Mouse (Mus musculus): ENCODE results near the gene Btbd19. TPM values are rescaled to one million over a fixed set of nuclear protein-coding genes. Genes with fewer than 3 reads are reported as not detected.

Gene Btbd19
- total and polyA plus RNA-seq, 2 experiments from 2014 or later = 5.4 to 7.8 TPM

DNA sequence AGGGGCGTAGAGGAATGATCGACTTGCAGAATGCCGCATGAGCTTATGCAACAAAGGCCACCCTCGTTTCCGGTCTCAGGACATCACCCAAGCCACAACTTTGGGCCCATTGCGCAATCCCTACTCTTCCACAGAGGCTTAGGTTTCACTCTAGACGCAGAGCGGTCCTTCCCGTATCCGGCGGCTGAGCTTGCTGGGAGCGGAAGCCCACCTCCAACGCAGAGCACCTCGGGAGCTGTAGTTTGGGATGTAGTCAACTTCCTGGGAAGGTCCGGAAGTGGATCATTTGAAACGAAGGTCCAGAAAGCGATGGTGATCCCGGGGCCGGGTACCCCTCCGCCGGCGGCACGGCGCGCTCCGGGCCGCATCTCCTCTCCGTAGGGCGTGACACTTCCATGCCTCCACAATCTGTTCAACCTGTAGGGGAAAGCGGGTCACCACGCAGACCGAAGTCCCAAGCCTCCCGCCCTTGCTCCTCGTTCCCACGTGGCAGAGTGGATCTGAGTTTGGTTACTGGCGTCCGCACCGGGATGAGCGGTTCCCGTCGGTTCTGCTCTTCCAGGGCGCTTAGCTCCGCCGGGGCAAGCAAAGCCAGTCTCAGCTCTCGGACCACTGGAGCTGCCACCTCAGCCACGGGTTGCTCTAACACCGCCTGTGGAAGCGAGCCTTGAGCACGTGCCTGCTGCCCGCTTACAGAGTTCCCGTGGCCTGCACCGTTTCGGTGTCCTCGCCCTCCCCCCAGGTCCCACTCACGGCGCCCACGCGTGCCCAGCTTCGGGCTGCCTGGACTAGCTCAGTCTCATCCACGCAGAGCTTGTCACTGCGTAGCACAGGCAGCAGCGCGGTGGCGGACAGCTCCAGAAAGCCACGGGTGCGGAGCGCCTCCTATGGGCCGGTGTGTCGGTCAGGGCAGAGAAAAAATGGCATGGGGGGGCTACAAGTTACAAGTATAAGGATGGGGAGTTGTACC lies 4.8 kb downstream of the Btbd19 start:
- peak; percentile 91 for TF ChIP-seq CTCF (IDR thresholded peaks at IDR 0.05; ENCODE audit: low read depth)
- Histone ChIP-seq H3K4me3 (ENCODE audit: low read length) (peak overlapping the region; percentile 61), H3K9me3 (ENCODE audit: low read length) (no peaks in the 10 kb centered on the region), H3K4me2 (ENCODE audit: low read depth, low read length) (peak overlapping the region; percentile 98), H3K27me3 (ENCODE audit: insufficient read depth, low read length) (no peaks in the 10 kb centered on the region), H3K4me1 (ENCODE audit: insufficient read depth, low read length) (peaks cover 7% of the 10 kb centered on the region), H3K9ac (replicated peaks; ENCODE audit: low read length) (peak overlapping the region; percentile 69), H3K36me3 (ENCODE audit: insufficient read depth, low read length) (no peaks in the 10 kb centered on the region), H3K27ac (peak overlapping the region; percentile 92)
- WGBS = under 1% methylated on average over 69 of the region's 69 CpGs
- ATAC-seq (peak; percentile 96), DNase-seq (ENCODE audit: low spot score) (peak; percentile 97)

DNA sequence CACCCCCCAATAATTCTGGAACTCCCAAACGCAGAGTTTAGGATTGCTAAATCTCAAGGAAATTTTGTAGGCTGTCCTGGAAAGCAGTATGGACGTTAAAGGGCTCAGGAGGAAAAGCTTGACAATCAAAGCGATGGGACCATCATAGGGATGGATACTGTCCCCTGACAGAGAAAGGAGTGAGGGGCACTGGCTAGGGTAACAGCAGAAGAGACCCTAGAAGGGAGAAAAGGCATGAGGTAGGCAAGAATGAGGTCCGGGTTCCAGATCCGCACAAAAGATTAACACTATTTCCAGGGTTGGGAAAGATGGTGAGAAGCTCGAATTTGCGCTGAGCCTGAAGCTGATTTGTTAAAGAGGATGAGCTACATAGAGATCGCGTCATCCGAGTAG lies 5.5 kb downstream of the Btbd19 start:
- WGBS = 4% methylated on average over 10 of the region's 10 CpGs

DNA sequence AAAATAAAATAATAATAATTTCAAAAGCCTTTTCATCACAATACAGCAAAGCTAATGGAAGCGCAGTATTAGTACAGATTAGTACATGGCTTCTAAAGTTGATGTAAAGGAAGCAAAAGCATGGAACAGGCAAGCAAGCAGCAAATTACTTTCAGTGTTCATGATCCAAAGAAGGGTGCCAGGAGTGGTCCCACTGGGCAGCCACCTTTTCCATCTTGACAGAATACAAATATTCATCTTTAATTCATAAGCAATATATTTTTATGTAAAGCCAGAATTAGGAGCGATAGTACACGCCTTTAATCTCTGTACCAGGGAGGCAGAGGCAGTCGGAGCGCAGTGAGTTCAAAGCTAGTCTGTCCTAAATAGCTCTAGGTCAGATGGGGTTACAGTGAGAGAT lies 5.9 kb downstream of the Btbd19 start:
- DNase-seq (ENCODE audit: low spot score) (no peak), ATAC-seq (no peak)
- no peaks in the 10 kb centered on the region for H3K4me1 ChIP-seq (ENCODE audit: insufficient read depth, low read length)
- peak overlapping the region; percentile 92 for H3K27ac ChIP-seq
- no peaks in the 10 kb centered on the region for H3K9me3 ChIP-seq (ENCODE audit: low read length)
- peak overlapping the region; percentile 98 for H3K4me2 ChIP-seq (ENCODE audit: low read depth, low read length)
- 80% methylated on average over 5 of the region's 5 CpGs for WGBS
- no peak for TF ChIP-seq CTCF (IDR thresholded peaks at IDR 0.05; ENCODE audit: low read depth)
- peak overlapping the region; percentile 69 for H3K9ac ChIP-seq (replicated peaks; ENCODE audit: low read length)
- peak overlapping the region; percentile 61 for H3K4me3 ChIP-seq (ENCODE audit: low read length)
- H3K36me3 ChIP-seq (ENCODE audit: insufficient read depth, low read length) = peaks cover 5% of the 10 kb centered on the region; the same call in 1 of the 2 replicates
- no peaks in the 10 kb centered on the region for H3K27me3 ChIP-seq (ENCODE audit: insufficient read depth, low read length)

More for the DNA sequence above, 5.5 kb downstream of the Btbd19 start:
- H3K27me3 ChIP-seq (ENCODE audit: insufficient read depth, low read length) = no peaks in the 10 kb centered on the region
- H3K27ac ChIP-seq = peak overlapping the region; percentile 92
- peaks cover 1% of the 10 kb centered on the region; the same call in 1 of the 2 replicates for H3K36me3 ChIP-seq (ENCODE audit: insufficient read depth, low read length)
- H3K4me1 ChIP-seq (ENCODE audit: insufficient read depth, low read length) = peaks cover 2% of the 10 kb centered on the region
- H3K9me3 ChIP-seq (ENCODE audit: low read length) = no peaks in the 10 kb centered on the region
- no peak for DNase-seq (ENCODE audit: low spot score)
- TF ChIP-seq CTCF (IDR thresholded peaks at IDR 0.05; ENCODE audit: low read depth) = no peak
- no peak for ATAC-seq
- H3K9ac ChIP-seq (replicated peaks; ENCODE audit: low read length) = peak overlapping the region; percentile 69
- peak overlapping the region; percentile 61 for H3K4me3 ChIP-seq (ENCODE audit: low read length)
- H3K4me2 ChIP-seq (ENCODE audit: low read depth, low read length) = peak overlapping the region; percentile 98

DNA sequence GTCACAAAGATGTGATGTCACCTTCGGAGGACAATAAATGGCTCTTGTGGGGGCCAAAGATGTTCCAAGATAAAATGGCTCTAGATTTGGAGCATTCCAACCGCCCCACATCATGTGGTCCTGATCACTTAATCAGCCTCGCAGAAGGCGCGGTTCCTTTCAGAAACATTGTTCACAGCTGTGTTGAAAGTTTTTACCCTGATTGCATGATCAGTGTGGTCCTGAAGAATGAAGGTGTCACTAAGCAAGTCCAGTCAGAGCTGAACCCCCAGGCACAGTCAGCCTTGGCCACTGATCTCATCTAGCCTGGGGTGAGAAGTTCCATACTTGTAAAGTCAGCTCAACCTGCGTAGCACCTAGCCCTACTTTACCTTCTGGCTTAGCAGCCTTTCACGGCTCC lies 7.6 kb downstream of the Btbd19 start:
- H3K9me3 ChIP-seq (ENCODE audit: low read length) = no peaks in the 10 kb centered on the region
- WGBS = 93% methylated on average over 7 of the region's 7 CpGs
- H3K4me2 ChIP-seq (ENCODE audit: low read depth, low read length) = no peak overlapping the region
- H3K4me1 ChIP-seq (ENCODE audit: insufficient read depth, low read length) = no peaks in the 10 kb centered on the region
- no peak overlapping the region for H3K4me3 ChIP-seq (ENCODE audit: low read length)
- H3K36me3 ChIP-seq (ENCODE audit: insufficient read depth, low read length) = peaks cover 6% of the 10 kb centered on the region; the same call in 1 of the 2 replicates
- no peak for TF ChIP-seq CTCF (IDR thresholded peaks at IDR 0.05; ENCODE audit: low read depth)
- ATAC-seq (no peak), DNase-seq (ENCODE audit: low spot score) (no peak)
- no peaks in the 10 kb centered on the region for H3K27me3 ChIP-seq (ENCODE audit: insufficient read depth, low read length)
- no peak overlapping the region for H3K9ac ChIP-seq (replicated peaks; ENCODE audit: low read length)
- H3K27ac ChIP-seq = no peak overlapping the region

DNA sequence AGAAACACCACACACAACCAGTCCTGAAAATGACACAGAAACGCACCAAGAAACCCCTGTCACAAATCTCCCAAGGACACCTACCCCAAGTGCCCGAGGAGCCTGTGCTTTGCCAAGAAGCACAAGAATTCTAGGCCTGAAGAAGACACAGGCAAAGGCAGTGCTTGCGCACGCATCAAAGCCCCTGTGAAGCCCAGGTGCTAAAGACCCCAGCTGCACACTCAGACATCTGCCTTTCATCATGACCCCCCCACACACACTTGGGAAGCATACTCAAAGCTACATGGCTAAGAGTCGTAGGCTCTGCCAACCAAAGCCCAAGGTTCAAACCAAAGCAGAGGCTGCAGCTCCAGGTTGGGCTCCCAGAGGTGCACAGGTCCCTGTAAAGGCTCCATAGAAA lies 9.9 kb downstream of the Btbd19 start:
- DNase-seq (ENCODE audit: low spot score) (no peak), ATAC-seq (no peak)
- TF ChIP-seq CTCF (IDR thresholded peaks at IDR 0.05; ENCODE audit: low read depth) = no peak
- Histone ChIP-seq H3K4me2 (ENCODE audit: low read depth, low read length) (no peak overlapping the region), H3K4me3 (ENCODE audit: low read length) (no peak overlapping the region), H3K36me3 (ENCODE audit: insufficient read depth, low read length) (peaks cover 13% of the 10 kb centered on the region), H3K27ac (no peak overlapping the region), H3K27me3 (ENCODE audit: insufficient read depth, low read length) (no peaks in the 10 kb centered on the region), H3K9ac (replicated peaks; ENCODE audit: low read length) (no peak overlapping the region), H3K4me1 (ENCODE audit: insufficient read depth, low read length) (no peaks in the 10 kb centered on the region), H3K9me3 (ENCODE audit: low read length) (no peaks in the 10 kb centered on the region)
- WGBS = 88% methylated on average over 5 of the region's 5 CpGs

DNA sequence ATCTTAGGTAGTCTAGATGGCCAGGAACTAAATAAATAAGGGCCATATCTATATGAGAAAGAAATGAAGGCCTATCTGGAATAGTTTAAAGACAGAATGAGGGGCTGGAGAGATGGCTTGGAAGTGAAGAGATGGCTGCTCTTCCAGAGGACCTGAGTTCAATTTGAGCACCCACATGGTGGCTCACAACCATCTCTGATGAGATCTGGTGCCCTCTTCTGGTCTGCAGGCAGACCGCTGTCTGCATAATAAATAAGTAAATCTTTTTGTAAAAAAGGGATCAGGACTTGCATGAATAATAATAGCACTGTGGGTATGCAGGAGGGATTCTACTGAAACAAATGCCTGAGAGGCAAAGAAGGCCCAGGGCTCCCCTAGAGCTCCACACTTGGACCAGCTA lies 12.3 kb downstream of the Btbd19 start:
- no peak for ATAC-seq
- no peak overlapping the region for H3K27ac ChIP-seq

DNA sequence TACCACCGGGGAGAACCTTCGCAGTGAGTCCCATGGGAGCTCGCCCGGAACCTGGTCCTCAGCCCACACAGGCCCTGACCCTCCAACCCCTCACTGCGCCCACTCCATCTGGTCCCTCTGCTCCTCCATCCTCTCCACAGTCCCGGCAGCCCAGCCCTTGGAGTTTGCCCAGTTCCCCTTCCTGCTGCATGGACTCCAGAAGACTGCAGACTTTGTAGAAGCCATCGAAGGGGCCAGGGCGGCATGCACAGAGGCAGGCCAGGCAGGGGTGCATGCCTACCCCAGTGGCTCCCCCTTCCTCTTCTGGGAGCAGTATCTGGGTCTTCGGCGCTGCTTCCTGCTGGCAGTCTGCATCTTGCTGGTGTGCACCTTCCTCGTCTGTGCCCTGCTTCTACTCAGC lies 14.5 kb downstream of the Btbd19 start:
- no peak for TF ChIP-seq CTCF (IDR thresholded peaks at IDR 0.05; ENCODE audit: low read depth)
- H3K27me3 ChIP-seq (ENCODE audit: insufficient read depth, low read length) = no peaks in the 10 kb centered on the region
- 89% methylated on average over 11 of the region's 11 CpGs for WGBS

More for the DNA sequence above, 12.3 kb downstream of the Btbd19 start:
- DNase-seq (ENCODE audit: low spot score) = no peak
- peaks cover 36% of the 10 kb centered on the region for H3K36me3 ChIP-seq (ENCODE audit: insufficient read depth, low read length)
- H3K9me3 ChIP-seq (ENCODE audit: low read length) = no peaks in the 10 kb centered on the region
- TF ChIP-seq CTCF (IDR thresholded peaks at IDR 0.05; ENCODE audit: low read depth) = no peak; the same call in 1 of the 2 replicates
- H3K9ac ChIP-seq (replicated peaks; ENCODE audit: low read length) = no peak overlapping the region
- H3K4me2 ChIP-seq (ENCODE audit: low read depth, low read length) = no peak overlapping the region
- whole genome bisulfite sequencing = 71% methylated on average over 1 of the region's 1 CpGs
- H3K27me3 ChIP-seq (ENCODE audit: insufficient read depth, low read length) = no peaks in the 10 kb centered on the region
- no peak overlapping the region for H3K4me3 ChIP-seq (ENCODE audit: low read length)
- no peaks in the 10 kb centered on the region for H3K4me1 ChIP-seq (ENCODE audit: insufficient read depth, low read length)

More for the DNA sequence above, 14.5 kb downstream of the Btbd19 start:
- H3K9ac ChIP-seq (replicated peaks; ENCODE audit: low read length) = no peak overlapping the region
- no peaks in the 10 kb centered on the region for H3K9me3 ChIP-seq (ENCODE audit: low read length)
- H3K27ac ChIP-seq = no peak overlapping the region
- DNase-seq (ENCODE audit: low spot score) (no peak), ATAC-seq (no peak)
- H3K36me3 ChIP-seq (ENCODE audit: insufficient read depth, low read length) = peaks cover 42% of the 10 kb centered on the region
- no peaks in the 10 kb centered on the region for H3K4me1 ChIP-seq (ENCODE audit: insufficient read depth, low read length)
- no peak overlapping the region for H3K4me3 ChIP-seq (ENCODE audit: low read length)
- no peak overlapping the region for H3K4me2 ChIP-seq (ENCODE audit: low read depth, low read length)

Data from hindbrain, postnatal 0 days (tissue).